Mouse (Mus musculus) CH12F3 (cell line): ENCODE results near the gene Itpripl2.

Source experiments
- in situ Hi-C: fragments of 300-500 bp; cut with MboI; formaldehyde crosslinking; loops from 2 replicates; pipeline ENCODE4 v1.14.3; 2020; ENCODE audit warnings: low sequenced_read_pairs

Gene Itpripl2

DNA sequence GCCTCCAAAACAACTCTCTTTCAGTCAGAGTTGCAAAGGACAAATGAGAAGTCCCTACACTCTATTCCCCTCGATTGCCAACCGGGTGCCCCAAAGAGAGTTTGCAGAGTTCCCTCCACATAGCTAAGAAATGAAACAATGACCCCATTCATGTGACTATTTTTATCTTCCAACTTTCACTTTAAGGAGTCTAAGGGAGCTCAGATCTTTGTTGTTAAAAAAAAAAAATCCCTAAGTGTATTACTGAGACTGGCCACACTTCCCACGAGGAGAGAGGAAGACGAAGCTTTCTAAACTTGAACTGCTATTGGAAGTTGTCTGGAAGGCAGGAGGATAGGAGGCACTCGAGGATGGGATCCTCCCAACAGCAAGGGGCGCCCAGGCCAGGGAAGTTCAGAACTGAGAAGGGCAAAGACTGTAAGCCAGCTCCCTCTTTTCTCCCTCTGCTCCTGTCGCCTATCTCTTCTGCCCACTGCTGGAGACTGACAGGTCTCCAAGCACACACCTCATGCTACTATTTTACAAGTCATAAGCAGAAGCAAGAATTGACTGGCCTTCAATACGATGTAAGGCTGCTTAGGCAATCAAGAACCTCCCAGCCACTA lies 3.6 kb downstream of the Itpripl2 start:
- in situ Hi-C loops: no loop called here

DNA sequence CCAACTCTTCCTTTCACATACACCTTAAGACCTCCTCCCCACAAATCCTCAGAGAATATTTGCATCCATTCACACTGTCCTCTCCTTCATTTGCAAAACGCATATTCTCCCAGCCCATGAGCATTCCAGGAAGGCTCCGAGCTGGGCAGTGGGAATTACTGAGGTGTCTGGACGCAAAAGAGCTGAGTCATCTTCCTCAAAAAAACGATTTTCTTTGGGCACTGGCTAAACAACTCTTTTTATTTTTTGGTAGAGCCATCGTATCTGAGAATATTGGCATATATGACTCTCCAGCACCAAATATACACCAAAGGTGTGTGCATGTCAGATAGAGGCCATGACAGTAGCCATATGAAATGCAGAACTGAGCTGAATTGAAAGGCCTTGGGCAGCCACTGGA lies 4.9 kb downstream of the Itpripl2 start:
- in situ Hi-C loops: no loop called here

DNA sequence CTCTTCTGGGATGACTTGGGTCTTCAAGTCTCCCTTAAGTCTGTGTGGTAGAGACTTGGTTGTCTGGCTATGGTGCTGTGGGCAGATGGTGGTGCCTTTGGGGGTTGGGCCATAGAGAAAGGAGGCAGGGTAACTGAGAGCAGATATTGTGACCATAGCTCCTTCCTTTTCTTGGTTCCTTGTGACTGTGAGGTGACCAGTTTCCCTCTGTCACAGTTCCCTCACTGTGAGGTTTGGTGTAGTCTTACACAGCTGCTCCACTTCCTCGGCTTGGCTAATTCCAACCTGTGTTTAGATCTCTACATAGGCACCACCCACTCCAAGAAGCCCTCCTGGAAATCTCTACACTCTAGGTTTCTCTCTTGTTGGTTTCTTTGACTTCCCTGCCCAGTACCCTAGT lies 7.8 kb downstream of the Itpripl2 start:
- in situ Hi-C loops: no loop called here

DNA sequence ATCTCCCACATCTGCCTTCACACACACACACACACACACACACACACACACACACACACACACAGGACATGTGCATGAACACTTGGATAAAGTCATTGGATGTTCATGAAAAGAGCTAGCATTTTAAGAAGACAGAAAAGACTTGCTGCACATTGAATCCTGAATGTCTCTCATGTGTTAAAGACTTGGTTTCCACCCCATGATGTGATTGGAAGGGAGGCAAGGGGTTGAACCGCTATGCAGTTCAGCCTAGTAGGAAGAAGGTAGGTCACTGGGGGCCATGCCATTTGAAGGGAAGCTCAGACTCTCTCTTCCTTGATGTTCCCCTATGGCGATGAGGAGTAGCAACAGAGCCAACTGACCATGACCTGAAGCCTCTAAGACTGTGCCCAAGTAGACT lies 9.8 kb downstream of the Itpripl2 start:
- in situ Hi-C loops: no loop called here

DNA sequence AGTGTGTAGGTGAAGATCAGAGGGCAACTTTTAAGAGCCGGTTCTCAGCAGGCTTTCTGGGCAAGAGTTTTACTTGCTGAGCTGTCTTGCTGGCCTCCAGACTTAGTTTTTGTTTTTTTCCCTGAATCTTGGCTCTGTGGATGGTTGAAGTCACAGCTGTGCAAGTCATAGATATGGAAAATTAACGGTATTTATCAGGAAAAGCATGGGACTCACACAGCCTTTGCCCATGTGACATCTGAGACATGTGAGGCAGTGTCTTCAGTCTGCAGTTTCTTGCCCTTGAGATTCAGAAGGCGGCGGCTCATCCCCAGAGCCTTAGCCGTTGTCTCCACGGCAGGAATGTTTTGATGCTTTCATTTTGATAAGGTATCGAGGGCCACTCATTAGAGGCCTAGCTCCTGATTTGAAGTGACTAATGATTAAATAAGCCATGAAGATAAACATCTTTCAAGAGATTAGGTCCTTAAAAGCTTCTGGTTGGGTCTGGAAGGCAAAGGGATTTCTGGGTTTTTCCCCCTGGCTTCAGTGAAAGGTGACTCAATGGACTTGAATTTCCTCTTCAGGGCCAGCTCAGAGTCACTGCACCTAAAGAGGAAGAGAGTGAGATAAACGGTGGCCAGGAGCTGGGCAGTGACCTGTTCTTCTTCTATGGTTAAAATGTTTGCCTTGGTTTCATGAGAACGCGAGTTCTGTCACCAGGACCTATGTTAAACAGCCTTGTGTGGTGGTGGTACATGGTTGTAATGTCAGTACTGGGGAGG lies 10.5 kb downstream of the Itpripl2 start:
- in situ Hi-C loops: no loop called here

DNA sequence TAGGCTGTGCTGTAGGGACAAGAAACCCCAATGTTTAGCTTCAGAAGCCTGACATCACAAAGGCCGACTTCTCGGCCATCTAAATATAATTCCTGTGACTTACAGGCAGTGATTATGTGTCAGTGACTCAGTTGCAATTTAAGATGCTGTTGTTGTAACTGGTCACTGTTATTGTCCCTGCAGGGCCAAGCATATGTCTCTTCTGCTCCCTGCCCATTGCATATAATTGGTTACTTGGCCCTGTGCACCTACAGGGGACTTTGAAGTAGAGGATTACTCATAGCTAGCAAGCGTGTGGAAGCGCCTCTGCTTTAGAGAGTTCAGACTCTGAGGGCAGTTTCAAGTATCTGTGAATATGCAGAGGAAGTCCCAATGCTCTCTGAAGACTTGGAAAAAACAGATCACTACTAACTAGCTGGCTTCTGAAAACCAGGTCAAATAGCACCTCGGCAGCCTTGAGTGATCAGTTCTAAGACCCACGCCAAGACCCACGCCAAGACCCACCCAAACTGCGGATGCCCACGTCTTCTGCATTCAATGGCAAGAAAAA lies 11.5 kb downstream of the Itpripl2 start:
- in situ Hi-C loops: no loop called here

DNA sequence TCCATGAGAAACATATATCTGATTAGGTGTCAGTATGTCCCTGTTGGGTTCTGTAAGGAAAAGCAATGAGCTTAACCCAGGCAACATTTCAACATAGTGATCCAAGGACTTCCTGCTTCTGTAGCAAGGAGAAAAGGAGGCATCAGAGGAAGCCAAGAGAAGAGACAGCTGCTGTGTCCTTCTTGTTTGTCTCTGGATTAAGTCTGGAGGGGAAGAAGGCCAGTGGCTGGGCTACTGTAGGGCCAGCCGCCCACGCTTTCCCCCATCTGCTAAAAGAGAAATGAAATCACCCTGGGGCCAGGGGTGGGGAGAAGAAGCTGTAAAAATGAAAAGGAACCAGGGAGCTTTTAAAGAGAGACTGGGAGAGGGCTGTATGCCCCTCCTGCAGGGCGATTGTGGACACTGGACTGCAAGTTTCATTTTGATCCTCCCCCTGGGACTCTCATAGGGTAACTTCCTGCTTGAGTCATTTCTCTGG lies 12.9 kb downstream of the Itpripl2 start:
- in situ Hi-C loops: no loop called here

DNA sequence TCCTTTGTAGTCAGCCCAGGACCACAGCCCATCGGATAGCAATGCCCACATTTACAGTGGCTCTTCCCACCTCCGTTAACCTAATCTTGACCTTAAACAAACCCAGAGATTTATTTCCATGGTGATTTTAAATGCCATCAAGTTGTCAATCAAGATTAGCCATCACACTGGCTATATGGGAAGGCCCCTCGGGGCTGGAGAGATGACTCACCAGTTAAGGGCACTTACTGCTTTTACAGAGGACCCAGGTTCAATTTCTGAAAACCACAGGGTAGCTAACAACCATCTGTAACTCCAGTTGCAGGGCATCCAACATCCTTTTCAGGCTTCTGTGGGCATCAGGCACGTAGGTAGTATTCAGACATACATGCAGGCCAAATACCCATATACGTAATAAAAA lies 15.3 kb downstream of the Itpripl2 start:
- in situ Hi-C loops: no loop called here

DNA sequence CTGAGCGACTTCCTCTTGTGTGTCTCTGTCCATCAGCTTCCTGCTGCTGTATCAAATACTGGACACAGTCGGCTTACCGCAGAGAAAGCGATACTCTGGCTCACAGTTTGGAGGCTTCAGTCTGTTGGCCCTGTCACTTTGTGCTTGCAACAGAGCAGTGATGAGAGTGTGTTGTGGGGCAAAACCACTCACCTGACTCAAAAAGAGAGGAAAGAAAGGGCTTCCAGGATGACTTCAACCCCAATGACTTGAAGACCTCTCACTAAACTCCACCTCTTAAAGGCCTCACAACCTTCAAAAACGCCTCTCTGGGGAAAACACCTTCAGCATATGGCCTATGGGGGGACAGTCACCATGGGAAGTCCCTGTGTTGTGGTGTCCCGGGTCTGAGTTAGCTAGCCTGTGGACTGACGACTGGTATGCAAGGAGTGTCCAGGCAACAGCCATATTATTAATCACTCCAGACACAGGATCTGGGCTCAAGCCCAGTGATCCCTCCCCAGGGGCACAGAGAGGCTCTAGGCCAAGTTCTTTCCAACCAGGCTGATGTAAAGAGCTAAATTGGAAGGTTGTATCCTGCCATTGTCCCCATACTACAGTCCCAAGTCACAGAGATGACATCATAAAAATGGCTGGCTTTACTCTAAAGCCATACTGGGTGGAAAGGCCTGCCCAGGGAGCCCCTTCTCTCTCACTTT lies 16.6 kb downstream of the Itpripl2 start:
- in situ Hi-C loops: no loop called here

DNA sequence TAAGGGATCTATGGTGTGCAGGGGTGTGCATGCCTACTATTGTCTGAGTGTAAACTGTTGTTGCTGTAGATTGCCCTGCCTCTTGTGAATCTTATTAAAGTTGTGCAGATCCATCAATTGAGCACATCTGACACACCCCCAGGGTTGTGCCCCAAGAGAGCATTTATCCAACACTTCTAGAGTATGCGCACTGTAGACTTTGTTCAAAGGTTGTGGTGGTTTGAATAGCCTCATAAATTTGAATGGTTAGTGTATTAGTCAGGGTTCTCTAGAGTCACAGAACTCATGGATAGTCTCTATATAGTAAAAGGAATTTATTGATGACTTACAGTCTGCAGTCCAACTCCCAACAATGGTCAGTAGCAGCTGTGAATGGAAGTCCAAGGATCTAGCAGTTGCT lies 18.9 kb downstream of the Itpripl2 start:
- in situ Hi-C loops: no loop called here

DNA sequence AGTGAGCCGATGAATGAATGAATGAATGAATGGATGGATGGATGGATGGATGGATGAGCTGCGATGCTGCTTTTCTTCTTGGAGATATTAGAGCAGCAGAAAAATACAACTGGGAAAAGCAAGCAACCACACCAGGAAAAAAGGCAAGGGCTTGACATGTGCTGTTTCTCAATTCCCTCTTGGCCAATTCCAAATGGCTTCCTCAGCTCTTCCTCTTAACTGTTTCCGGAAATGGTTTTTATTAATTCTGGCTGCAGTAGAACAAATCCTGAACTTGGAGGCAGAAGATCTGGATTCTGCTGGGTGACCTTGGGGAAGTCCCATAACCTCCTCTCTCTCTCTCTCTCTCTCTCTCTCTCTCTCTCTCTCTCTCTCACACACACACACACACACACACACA lies 23.7 kb downstream of the Itpripl2 start:
- in situ Hi-C loops: no loop called here

DNA sequence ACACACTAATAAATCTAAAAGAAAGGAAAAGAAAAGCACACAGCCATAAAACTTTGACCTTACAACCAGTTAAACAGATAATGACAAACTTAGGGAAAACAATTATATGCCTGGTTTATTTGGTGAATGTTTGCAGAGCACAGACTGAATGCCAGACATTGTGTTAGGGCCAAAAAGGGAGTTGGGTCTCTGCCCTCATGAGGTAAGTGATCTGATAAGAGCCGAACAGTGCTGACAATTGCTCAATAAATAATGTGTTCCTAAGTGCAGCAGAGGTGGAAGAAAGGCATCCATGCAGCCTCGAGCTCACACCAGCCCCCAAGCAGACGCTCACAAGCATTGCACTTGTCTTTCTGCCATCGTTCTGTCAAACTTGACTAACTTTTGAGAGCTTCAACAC lies 27.3 kb downstream of the Itpripl2 start:
- in situ Hi-C loops: no loop called here

DNA sequence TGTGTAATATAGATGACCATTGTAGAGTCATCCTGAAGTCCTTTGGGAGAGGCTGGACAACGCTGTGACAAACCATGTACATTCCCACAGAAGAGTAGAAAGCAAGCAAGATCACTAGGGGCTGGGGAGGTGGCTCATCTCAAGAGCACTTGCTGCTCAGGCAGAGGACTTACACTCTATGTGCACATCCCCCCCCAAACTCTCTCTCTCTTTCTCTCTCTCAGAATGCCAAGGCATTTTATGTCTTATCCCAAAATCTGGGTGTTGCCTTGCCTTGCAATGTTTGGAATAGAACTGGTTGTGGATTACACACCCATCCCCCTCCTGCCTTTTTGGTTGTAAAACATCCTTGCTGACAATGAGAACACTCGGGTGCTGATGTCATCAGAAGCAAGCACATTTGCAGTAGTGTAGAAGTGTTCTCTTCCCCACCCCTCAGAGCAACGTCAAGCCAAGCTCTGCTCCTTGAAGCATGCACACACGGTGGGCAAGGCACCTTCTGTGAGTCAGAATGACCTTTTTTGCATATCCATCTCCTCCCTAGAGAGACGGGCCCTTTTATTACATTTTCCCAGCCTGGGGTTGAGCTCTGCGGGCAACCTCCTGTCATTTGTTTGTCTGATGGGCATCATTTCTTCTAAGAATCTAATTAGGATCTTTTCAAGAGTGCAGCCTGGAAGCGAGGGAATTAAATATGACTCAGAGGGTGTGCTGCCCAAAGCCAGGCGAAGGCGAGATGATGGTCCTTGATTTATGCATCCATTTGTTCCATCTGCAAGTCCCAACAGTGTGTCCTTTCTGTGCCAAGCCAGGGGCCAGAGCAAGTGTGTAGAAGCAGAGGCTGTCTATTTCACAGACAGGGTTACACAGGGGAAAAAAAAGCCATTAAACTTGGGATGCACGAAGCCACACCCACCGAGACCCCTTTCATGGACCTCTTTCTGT lies 28.7 kb downstream of the Itpripl2 start:
- in situ Hi-C loops: no loop called here

DNA sequence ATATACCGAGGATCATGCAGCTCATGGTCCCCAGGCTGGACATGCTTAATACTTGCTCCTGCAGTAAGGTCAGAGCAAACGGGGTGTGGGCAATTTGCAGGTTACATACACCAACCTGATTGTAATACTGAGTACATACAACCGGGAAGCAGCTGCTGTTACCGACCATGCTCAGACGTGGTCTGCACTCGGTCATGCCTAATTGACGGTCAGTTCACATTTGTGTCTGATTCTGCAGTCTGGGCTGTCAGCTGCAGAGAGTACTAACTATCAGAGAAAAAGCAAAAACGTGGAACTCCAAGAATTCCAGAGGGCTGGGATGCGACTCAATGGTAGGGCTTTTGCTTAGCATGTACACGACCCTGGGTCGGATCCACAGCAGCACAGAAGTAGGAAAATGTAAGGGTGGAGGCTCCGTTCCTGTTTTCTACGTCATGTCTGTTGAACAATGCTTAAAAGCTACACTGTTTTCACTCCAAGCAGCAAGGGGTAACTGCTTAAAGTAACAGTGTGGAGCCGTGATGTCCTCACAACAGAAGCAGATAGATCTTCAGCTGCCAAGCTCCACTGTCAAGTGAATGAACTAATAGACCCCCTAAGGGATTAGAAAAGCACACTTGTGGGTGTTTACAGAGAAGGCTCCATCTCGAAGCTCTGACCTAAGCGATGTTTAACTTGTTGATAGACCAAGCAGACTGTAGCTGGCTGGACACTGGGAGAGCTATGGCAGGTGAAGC lies 30.2 kb downstream of the Itpripl2 start:
- in situ Hi-C loops: no loop called here

DNA sequence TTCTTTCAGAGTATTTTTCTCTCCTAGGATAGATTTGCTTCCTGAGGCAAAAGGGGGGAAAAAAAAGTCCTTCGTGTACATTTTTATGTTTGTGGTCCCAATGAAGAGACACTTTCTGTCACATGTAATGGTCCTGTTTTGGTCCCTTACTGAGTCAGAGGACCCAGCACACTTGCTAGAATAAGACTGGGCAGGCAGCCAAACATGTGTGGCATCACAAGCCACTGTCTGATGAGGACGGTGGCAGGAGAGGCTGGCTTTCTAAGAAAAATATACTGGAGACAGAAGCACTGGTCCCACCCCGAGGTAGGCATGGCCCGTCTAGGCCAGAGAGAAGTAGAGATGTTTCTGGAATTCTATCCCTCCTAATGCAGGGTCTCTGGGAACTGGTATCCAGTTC lies 38.1 kb downstream of the Itpripl2 start:
- in situ Hi-C loops: no loop called here

DNA sequence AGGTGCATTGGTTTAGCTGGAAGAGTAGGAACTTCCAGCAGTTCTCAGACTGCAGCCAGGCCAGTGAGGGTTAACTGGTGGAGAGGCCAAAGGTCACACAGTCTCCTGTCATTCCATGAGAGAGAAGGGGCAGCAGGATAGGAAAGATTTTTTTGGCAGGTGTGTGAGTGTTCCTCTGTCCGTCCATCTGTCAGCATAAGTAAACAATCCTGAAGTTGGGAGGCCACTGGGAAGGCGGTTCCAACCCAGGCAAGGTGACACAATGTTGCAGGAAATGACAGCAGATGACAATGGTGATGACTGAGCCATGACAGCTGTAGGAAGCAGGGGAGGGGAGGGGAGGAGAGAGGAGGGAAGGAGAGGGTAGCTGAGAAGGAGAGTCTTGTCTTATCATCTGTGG lies 38.8 kb downstream of the Itpripl2 start:
- in situ Hi-C loops: no loop called here

DNA sequence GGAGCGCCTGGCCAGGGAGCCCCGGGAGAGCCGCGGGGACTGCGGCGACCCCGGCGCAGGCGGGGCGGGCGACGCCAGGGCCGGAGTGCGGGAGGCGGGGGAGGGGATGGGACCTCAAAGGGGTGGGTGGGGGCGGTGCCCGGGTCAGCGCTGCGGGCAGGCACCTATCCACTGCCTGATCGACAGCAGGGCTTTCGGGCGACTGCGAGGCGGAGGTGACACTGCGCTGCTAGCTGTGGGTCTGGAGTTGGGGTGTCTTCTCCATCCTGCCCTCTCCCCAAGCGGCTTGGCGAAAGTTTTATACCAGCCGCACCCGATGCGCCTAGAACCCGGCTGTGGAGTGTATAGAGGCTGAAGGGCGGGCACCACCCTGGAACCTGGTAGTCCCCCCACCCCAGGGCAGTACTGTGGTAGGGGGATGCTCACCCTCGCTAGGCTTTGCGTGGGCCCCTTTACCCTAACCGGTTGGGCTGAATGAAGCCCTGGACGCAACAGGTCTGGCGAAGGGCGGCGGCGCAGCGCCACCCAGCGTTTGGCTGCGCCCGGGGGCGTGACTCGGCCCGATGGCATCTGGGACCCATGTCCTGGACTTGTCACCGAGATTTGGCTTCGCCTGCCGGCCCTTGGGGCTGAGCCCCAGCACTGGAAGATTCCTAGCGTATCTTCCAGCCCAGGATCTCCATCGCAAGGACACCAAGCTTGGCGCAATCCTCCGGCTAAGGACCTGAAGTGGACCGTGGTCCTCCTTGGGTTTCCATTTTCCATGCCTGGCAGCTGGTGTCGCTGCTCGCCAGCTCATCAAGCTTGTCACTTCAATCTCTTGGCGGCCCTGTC lies 43.4 kb downstream of the Itpripl2 start, which contains the start of gene Syt17:
Gene Syt17, minus strand, starts transcription at position 89 of the 834 bp plus-strand sequence.
- in situ Hi-C loops: no loop called here

DNA sequence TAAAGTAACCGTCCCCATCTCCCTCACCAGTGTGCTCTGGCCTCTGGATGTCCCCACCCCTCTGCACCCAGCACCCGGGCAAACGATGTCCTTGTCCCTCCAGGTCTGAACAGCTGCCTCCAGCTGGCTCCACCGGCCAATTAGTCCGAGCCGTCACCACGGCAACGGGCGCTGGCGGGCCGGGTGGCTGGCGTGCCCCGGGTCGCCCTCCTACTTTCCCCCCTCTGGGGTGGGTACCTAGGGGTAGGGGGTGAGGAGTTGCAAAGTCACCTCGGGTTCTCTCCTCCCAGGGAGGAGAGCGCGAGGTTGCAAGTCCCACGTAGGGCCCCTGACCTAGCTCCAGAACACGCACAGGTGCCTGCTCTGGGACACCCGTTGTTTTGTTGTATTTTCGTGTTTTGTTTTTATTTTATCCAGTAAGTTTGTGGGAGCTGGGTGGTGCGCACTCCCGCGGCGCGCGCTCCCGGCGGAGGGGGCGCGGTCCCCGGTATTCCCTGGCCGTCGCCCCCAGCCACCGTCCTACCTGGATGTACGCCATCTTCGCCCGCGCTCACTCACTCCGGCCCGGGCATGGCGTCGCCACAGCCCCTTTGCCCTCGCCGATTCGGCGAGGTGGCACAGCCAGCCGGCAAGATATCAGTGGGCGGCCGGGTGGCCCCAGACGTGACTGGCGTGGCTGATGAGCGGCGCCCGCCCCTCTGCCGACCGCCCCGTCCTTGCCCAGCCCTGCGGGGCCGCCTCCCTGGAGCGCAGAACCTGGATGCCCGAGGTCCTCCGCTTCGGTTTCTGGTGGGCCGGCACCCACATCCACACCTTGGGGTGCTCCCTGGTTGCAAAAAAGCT lies 44.3 kb downstream of the Itpripl2 start:
- in situ Hi-C loops: no loop called here
